Mouse (Mus musculus): ENCODE data around the gene Egln1.

The Egln1 gene

GRCm38 (mm10) chr8:124947865-124948732, 1.0 kb downstream of the Egln1 start:
- in situ Hi-C loops (cut with MseI, MboI) = no loop called here

- in situ Hi-C loops (cut with MseI, MboI) = no loop called here
Observed at GRCm38 (mm10) chr8:124944406-124944805, 4.7 kb downstream of the Egln1 start.

GRCm38 (mm10) chr8:124943801-124944200, 5.3 kb downstream of the Egln1 start:
- in situ Hi-C loops (cut with MseI, MboI) = no loop called here

GRCm38 (mm10) chr8:124937293-124937692, 11.8 kb downstream of the Egln1 start:
- in situ Hi-C loops (cut with MseI, MboI) = no loop called here

- in situ Hi-C loops (cut with MseI, MboI) = no loop called here
Observed at GRCm38 (mm10) chr8:124936699-124937098, 12.4 kb downstream of the Egln1 start.

GRCm38 (mm10) chr8:124935116-124935515, 14.0 kb downstream of the Egln1 start:
- in situ Hi-C loops (cut with MseI, MboI) = no loop called here

- in situ Hi-C loops (cut with MseI, MboI) = no loop called here
Observed at GRCm38 (mm10) chr8:124932435-124932834, 16.7 kb downstream of the Egln1 start.

GRCm38 (mm10) chr8:124930649-124931048, 18.5 kb downstream of the Egln1 start:
- in situ Hi-C loops (cut with MseI, MboI) = no loop called here

GRCm38 (mm10) chr8:124930086-124930485, 19.0 kb downstream of the Egln1 start:
- in situ Hi-C loops (cut with MseI, MboI) = no loop called here

- in situ Hi-C loops (cut with MseI, MboI) = no loop called here
Observed at GRCm38 (mm10) chr8:124929006-124929405, 20.1 kb downstream of the Egln1 start.

GRCm38 (mm10) chr8:124926351-124926771, 22.8 kb downstream of the Egln1 start:
- in situ Hi-C loops (cut with MseI, MboI) = no loop called here

GRCm38 (mm10) chr8:124925544-124926266, 23.4 kb downstream of the Egln1 start:
- in situ Hi-C loops (cut with MseI, MboI) = no loop called here

- in situ Hi-C loops (cut with MseI, MboI) = no loop called here
Observed at GRCm38 (mm10) chr8:124923971-124924652, 25.0 kb downstream of the Egln1 start.

- in situ Hi-C loops (cut with MseI, MboI) = no loop called here
Observed at GRCm38 (mm10) chr8:124922490-124923089, 26.5 kb downstream of the Egln1 start.

- in situ Hi-C loops (cut with MseI, MboI) = no loop called here
Observed at GRCm38 (mm10) chr8:124921369-124922279, 27.5 kb downstream of the Egln1 start.

GRCm38 (mm10) chr8:124917741-124918484, 31.2 kb downstream of the Egln1 start:
- in situ Hi-C loops (cut with MseI, MboI) = no loop called here

GRCm38 (mm10) chr8:124914061-124914460, 35.1 kb downstream of the Egln1 start:
- in situ Hi-C loops (cut with MseI, MboI) = no loop called here

GRCm38 (mm10) chr8:124911938-124912872, 36.9 kb downstream of the Egln1 start:
- in situ Hi-C loops (cut with MseI, MboI) = no loop called here

- in situ Hi-C loops (cut with MseI, MboI) = no loop called here
Observed at GRCm38 (mm10) chr8:124910349-124910748, 38.8 kb downstream of the Egln1 start.
